Mouse (Mus musculus) megakaryocyte, embryonic 14.5 days (primary cell): ENCODE data around the gene Pcgf2.

Experiments
- FLI1 ChIP-seq: IDR thresholded peaks from 2 replicates; pipeline ENCODE4 v1.6.1; 2012; ENCODE audit warnings: low read length, inconsistent platforms, mixed read lengths
- GATA1 ChIP-seq: IDR thresholded peaks from 3 replicates; pipeline ENCODE4 v1.6.1; 2012; ENCODE audit warnings: mixed read lengths, low read length, inconsistent platforms, borderline replicate concordance

GRCm38 (mm10) chr11:97696669-97697068 is 3.6 kb downstream of the Pcgf2 start:
- TF ChIP-seq GATA1 (no peak), FLI1 (no peak)
